Mouse (Mus musculus) liver, postnatal 0 days (tissue): ENCODE data around the gene Klhl32. TPM values are rescaled to one million over a fixed set of nuclear protein-coding genes. Genes with fewer than 3 reads are reported as not detected.

Source experiments
- ATAC-seq: fragments of 200-750 bp; cut with Nextera tagmentation; 2 replicates; pipeline ENCODE4 v1.8.0; 2017; ENCODE audit warnings: mild to moderate bottlenecking, moderate library complexity
- DNase-seq: peaks from one replicate; pipeline ENCODE4 v3.0.0-alpha.2; 2016
- H3K27ac ChIP-seq: fragments of 300-500 bp; sonication (generic); 2 replicates; pipeline ENCODE4 v1.5.1; 2014; ENCODE audit warnings: antibody characterized with exemption, moderate library complexity, mild to moderate bottlenecking, low read depth
- H3K27me3 ChIP-seq: fragments of 300-500 bp; sonication (generic); 2 replicates; pipeline ENCODE4 v1.6.1; 2014; ENCODE audit warnings: low read length, control low read depth, mixed read lengths; ENCODE audit not compliant: insufficient read depth
- H3K36me3 ChIP-seq: fragments of 300-500 bp; sonication (generic); replicated peaks from 2 replicates; pipeline ENCODE4 v1.6.1; 2014; ENCODE audit warnings: mild to moderate bottlenecking, control low read depth, low read length, moderate library complexity, mixed read lengths; ENCODE audit not compliant: insufficient read depth
- H3K4me1 ChIP-seq: fragments of 300-500 bp; sonication (generic); 2 replicates; pipeline ENCODE4 v1.6.1; 2014; ENCODE audit warnings: antibody characterized with exemption, mild to moderate bottlenecking, control low read depth; ENCODE audit not compliant: insufficient read depth
- H3K4me2 ChIP-seq: fragments of 300-500 bp; sonication (generic); 2 replicates; pipeline ENCODE4 v1.6.1; 2014; ENCODE audit warnings: low read depth, mild to moderate bottlenecking, low read length, moderate library complexity, mixed read lengths
- H3K4me3 ChIP-seq: fragments of 300-500 bp; sonication (generic); 2 replicates; pipeline ENCODE4 v1.5.1; 2014; ENCODE audit warnings: low read depth, low read length
- H3K9ac ChIP-seq: fragments of 300-500 bp; sonication (generic); replicated peaks from 2 replicates; pipeline ENCODE4 v1.6.1; 2014; ENCODE audit warnings: mild to moderate bottlenecking, moderate library complexity
- H3K9me3 ChIP-seq: fragments of 300-500 bp; sonication (generic); 2 replicates; pipeline ENCODE4 v1.6.1; 2016; ENCODE audit warnings: mild to moderate bottlenecking, control low read depth, low read length, mixed read lengths
- CTCF ChIP-seq: sonication (generic); IDR thresholded peaks from 2 replicates; pipeline ENCODE4 v1.5.1; 2016; ENCODE audit warnings: antibody characterized with exemption, low read depth
- EP300 ChIP-seq: IDR thresholded peaks from 2 replicates; pipeline ENCODE4 v1.6.1; 2016; ENCODE audit warnings: antibody characterized with exemption, low read depth, mild to moderate bottlenecking
- WGBS: fragments of 180-500 bp; shearing (Covaris S2); extraction: QIAGEN DNeasy Blood & Tissue Kit; methylation state at CpG from one replicate; pipeline ENCODE4 v1.1.7; 2014; ENCODE audit not compliant: insufficient replicate concordance; 5-methylcytosine and 5-hydroxymethylcytosine counted together
- polyA plus RNA-seq: library from polyadenylated mRNA; unstranded; fragments of >200 nt; fragmentation: Nextera tagmentation; extraction: Ambion mirVana; gene quantifications from 2 replicates; pipeline ENCODE4 v1.2.1, GENCODE M21; 2015

The Klhl32 gene
- polyA plus RNA-seq: 0.18 and 0.21 TPM in 2 replicates

DNA sequence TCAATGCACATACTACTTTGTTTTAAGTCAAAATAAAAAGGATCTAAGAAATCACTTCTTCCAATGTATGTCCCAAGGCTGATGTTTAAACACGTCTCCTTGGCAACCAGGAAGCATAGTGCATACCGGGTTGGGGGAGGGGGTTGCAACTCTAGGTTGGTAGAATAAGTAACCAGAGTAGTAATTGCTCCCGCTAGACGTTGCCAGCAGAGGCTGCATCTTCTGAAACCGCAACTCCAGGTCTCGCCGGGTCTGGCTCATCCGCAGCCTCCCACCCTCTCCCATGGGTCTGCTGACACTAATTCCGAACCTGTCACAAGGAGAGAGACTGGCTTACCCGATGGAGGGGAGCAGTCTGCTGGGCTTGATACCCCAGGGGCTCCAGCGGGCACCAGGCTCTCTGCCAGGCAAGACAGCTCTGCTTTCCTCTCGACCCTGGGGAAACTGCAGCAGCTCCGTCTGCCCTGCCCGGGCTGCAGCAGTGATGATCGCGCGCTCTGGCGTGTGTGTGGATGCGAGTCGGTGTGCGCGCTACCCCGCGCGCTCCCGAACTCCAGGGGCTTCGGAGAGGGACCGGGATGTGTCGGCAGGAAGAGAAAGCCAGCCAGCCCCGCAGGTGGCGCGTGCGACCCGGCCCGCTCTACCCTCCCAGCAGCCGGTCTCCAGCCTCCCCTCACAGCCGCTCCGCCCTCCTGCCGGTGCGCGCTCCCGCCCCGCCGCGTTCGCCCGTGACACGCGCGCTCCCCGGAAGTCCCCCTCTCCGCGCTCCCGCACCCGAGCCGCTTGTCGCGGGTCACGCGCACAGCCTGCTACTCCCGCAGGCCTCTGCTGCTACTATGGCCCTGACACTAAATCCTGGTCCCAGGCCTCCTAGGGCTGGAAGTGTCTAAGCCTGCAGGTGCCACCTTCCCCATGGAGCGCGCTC is at the start of gene Klhl32:
Gene Klhl32, minus strand, starts transcription at position 724 of the 925 bp plus-strand sequence.
- no peaks in the 10 kb centered on the region for H3K4me1 ChIP-seq
- no peaks in the 10 kb centered on the region for H3K9me3 ChIP-seq
- H3K9ac ChIP-seq: peak within 1 kb of the TSS; percentile 44
- H3K4me3 ChIP-seq: peak within 1 kb of the TSS; percentile 63
- H3K27ac ChIP-seq: no peak within 1 kb of the TSS
- H3K4me2 ChIP-seq: peak within 1 kb of the TSS; percentile 85
- WGBS: under 1% methylated on average over 55 of the region's 63 CpGs
- ATAC-seq (peak; percentile 67), DNase-seq (peak; percentile 59)
- TF ChIP-seq CTCF (no peak), EP300 (no peak)
- peaks cover 6% of the 10 kb centered on the region for H3K27me3 ChIP-seq
- H3K36me3 ChIP-seq: no peaks in the 10 kb centered on the region

DNA sequence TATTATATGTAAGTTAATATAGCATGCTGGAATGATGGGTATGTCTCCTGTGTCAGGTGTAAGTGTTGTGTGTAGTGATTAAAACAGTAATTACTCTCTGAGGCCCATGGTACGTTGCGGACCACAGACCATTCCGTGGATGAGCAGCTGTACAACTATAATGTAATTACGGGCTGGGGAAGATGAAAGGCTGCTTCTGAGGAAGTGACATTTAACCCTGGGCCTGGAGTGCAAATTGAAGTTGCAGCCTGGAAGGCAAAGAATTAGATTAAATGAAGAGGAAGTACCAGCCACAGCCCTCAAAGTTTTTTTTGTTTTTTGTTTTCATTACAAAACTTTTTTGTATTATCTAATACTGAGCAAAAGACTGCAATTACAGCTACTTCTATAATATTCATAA is 48.2 kb upstream of the Klhl32 start:
- Histone ChIP-seq H3K4me1 (peaks cover 5% of the 10 kb centered on the region), H3K4me3 (peak overlapping the region; percentile 71), H3K4me2 (peak overlapping the region; percentile 83), H3K9ac (peak overlapping the region; percentile 83; the same call in 1 of the 2 replicates), H3K27ac (no peak overlapping the region), H3K9me3 (no peaks in the 10 kb centered on the region), H3K36me3 (peaks cover 13% of the 10 kb centered on the region; the same call in 1 of the 2 replicates), H3K27me3 (no peaks in the 10 kb centered on the region)
- TF ChIP-seq CTCF (no peak), EP300 (no peak)
- no peak for DNase-seq
- WGBS: 41% methylated on average over 4 of the region's 4 CpGs
- ATAC-seq: no peak

DNA sequence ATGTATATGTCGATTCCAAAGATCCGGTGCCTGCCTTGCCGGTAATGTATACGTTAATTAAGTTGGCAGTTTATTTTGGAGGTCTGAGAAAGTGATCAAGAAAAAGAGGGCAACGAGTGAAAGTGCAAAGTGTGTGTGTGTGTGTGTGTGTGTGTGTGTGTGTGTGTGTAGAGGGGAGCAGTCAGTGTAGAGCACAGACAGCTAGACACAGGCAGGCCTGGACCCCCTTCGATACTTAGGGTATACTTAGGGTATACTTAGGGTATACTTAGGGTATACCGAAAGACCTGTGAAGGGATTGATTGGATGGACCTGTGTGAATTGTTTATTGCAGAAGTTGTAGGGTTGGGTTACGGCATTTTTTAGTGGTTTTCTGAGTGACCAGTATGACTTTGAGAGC is 47.7 kb upstream of the Klhl32 start:
- H3K9me3 ChIP-seq: no peaks in the 10 kb centered on the region
- DNase-seq (no peak), ATAC-seq (no peak)
- TF ChIP-seq CTCF (no peak), EP300 (no peak)
- peak overlapping the region; percentile 83 for H3K9ac ChIP-seq
- H3K27me3 ChIP-seq: no peaks in the 10 kb centered on the region
- peaks cover 5% of the 10 kb centered on the region for H3K4me1 ChIP-seq
- peak overlapping the region; percentile 83 for H3K4me2 ChIP-seq
- 25% methylated on average over 8 of the region's 8 CpGs for WGBS
- peaks cover 11% of the 10 kb centered on the region; the same call in 1 of the 2 replicates for H3K36me3 ChIP-seq
- peak overlapping the region; percentile 71 for H3K4me3 ChIP-seq
- H3K27ac ChIP-seq: no peak overlapping the region; the same call in 1 of the 2 replicates

DNA sequence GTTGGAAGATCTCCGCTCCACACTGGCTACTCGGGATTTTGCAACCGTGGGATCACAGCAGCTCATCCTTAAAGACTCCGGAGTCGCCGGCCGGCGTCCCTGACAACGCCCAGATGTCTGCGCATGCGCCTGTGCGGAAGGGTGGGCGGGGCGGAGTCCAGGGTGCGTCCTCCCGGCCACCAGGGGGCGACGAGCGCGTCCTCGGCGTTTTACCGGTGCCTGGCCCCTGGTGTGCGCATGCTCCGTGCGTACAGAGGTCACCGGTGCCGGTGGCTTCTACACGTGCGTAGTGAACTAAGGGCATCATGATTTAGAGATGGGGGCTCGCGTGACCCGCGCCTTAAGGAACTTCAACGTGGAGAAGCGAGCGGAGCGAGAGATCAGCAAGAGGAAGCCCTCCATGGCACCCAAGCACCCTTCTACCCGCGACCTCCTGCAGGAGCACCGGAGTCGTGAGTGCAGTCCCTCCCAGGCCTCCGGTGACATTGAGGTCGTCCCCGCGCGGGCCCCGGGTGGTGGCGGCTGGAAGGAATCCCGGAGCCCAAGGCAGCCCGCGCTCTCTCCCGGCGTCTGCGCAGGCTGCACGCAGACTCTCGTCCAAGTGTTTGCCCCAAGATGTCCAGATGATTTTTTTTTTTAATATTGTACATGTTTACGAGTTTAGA is 47.1 kb upstream of the Klhl32 start, which contains the start of gene Ndufaf4:
Gene Ndufaf4, plus strand, starts transcription at position 233 of the 665 bp plus-strand sequence.
- peak within 1 kb of the TSS; percentile 71 for H3K4me3 ChIP-seq
- H3K9ac ChIP-seq: peak within 1 kb of the TSS; percentile 83
- H3K27ac ChIP-seq: peak within 1 kb of the TSS; percentile 58
- H3K4me1 ChIP-seq: peaks cover 5% of the 10 kb centered on the region
- ATAC-seq: peak; percentile 100
- no peaks in the 10 kb centered on the region for H3K9me3 ChIP-seq
- TF ChIP-seq CTCF (peak; percentile 100), EP300 (no peak)
- peak within 1 kb of the TSS; percentile 83 for H3K4me2 ChIP-seq
- H3K36me3 ChIP-seq: peaks cover 5% of the 10 kb centered on the region; the same call in 1 of the 2 replicates
- WGBS: under 1% methylated on average over 58 of the region's 58 CpGs
- peak; percentile 99 for DNase-seq
- H3K27me3 ChIP-seq: no peaks in the 10 kb centered on the region

DNA sequence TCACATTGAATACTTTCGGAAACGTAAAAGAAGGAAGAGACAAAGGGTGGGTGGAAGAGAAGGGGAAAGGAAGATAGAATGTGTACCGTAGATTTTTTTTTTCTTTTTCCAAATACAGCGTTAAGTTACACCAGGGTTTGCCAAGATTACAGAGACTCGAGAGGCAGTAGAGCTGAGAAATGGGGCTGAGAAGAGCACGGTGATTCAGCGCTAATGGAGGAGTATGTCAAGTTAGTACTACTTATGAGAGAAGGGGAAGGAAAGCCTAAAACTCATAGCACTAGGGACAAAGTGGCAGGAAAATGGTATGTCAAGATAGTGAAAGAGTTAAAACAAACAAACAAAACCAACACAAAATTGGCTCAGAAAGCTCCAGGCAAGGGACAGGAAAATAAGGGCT is 46.4 kb upstream of the Klhl32 start:
- H3K36me3 ChIP-seq: peaks cover 3% of the 10 kb centered on the region; the same call in 1 of the 2 replicates
- WGBS: 15% methylated on average over 7 of the region's 7 CpGs
- DNase-seq (no peak), ATAC-seq (peak; percentile 28)
- H3K9me3 ChIP-seq: no peaks in the 10 kb centered on the region
- no peaks in the 10 kb centered on the region for H3K27me3 ChIP-seq
- no peak overlapping the region for H3K9ac ChIP-seq
- H3K27ac ChIP-seq: no peak overlapping the region
- TF ChIP-seq CTCF (no peak), EP300 (no peak)
- peak overlapping the region; percentile 71 for H3K4me3 ChIP-seq
- H3K4me1 ChIP-seq: peaks cover 5% of the 10 kb centered on the region
- H3K4me2 ChIP-seq: peak overlapping the region; percentile 83

DNA sequence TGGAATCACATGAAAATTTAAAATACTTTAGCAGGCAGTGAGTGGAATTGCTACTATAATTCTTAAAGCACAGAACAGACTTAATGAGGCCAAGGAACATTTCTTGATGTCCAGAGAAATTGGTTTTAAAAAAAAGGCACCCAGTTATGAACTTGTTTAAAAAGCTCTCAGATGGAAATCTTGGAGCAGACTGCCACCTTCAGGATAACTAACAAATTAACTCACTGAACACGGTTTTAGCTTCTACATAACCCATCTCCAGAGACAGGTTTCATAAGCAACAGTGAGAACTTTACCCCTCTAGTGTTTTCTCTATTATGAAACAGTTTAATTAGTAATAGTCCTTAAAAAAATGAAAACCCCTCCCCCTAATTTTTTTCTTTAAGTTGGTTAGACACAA is 45.9 kb upstream of the Klhl32 start:
- peaks cover 5% of the 10 kb centered on the region for H3K4me1 ChIP-seq
- no peak overlapping the region for H3K27ac ChIP-seq
- 0% methylated on average over 1 of the region's 1 CpGs for WGBS
- H3K9me3 ChIP-seq: no peaks in the 10 kb centered on the region
- H3K27me3 ChIP-seq: no peaks in the 10 kb centered on the region
- peaks cover 3% of the 10 kb centered on the region; the same call in 1 of the 2 replicates for H3K36me3 ChIP-seq
- TF ChIP-seq CTCF (peak; percentile 68), EP300 (no peak)
- ATAC-seq (no peak), DNase-seq (no peak)
- H3K4me2 ChIP-seq: peak overlapping the region; percentile 83
- peak overlapping the region; percentile 71; the same call in 1 of the 2 replicates for H3K4me3 ChIP-seq
- H3K9ac ChIP-seq: no peak overlapping the region
